23 mouse cellular contexts compared by ENCODE assay signal in genomic region chr17:85400751-85401150, GRCm38 (mm10).
DNase-seq lines count a peak whose midpoint lies in the region; ATAC-seq and TF ChIP-seq lines count a peak whose summit lies in the region.
"Had no signal": no experiment of that assay in that cellular context is flagged by ENCODE, and none has a peak within 500 bp of the region (broad histone marks: within the 10 kb centered on the region; RNA-seq: fewer than 3 reads in every experiment).

No protein-coding gene starts in this region.

- no peaks in the 10 kb centered on the region for H3K4me1 ChIP-seq in intestine, embryonic 14.5 days (replicated peaks; ENCODE audit: control insufficient read depth, insufficient read depth, low read length)
- no peaks in the 10 kb centered on the region for H3K4me1 ChIP-seq in intestine, postnatal 0 days (replicated peaks; ENCODE audit: control insufficient read depth, insufficient read depth, low read length)
- no peaks in the 10 kb centered on the region for H3K4me1 ChIP-seq in testis, adult 2 months (ENCODE audit: control insufficient read depth, insufficient read depth, low read length)
- H3K4me1 ChIP-seq in hindbrain, embryonic 14.5 days (replicated peaks; ENCODE audit: control insufficient read depth, insufficient read depth, low read length), result 0 out of 2 replicates have a peak, but pooled peaks cover 10% of the 10 kb centered on the region
- H3K4me1 ChIP-seq: embryonic facial prominence, embryonic 12.5 days; embryonic facial prominence, embryonic 15.5 days had no signal

- no peak overlapping the region for H3K4me2 ChIP-seq in intestine, embryonic 14.5 days (ENCODE audit: low read length)
- no peak overlapping the region for H3K4me2 ChIP-seq in intestine, postnatal 0 days (replicated peaks; ENCODE audit: low read depth)
- H3K4me2 ChIP-seq in hindbrain, embryonic 14.5 days (replicated peaks), result no peak overlapping the region
- H3K4me2 ChIP-seq: embryonic facial prominence, embryonic 12.5 days; embryonic facial prominence, embryonic 15.5 days; forebrain, embryonic 15.5 days; heart, embryonic 11.5 days; hindbrain, embryonic 12.5 days had no signal

- no peaks in the 10 kb centered on the region for H3K36me3 ChIP-seq in intestine, embryonic 14.5 days (ENCODE audit: control insufficient read depth, insufficient read depth, low read length)
- no peaks in the 10 kb centered on the region for H3K36me3 ChIP-seq in intestine, postnatal 0 days (ENCODE audit: control insufficient read depth, insufficient read depth)
- H3K36me3 ChIP-seq in testis, adult 2 months (ENCODE audit: control insufficient read depth, insufficient read depth, low read length), result no peaks in the 10 kb centered on the region
- H3K36me3 ChIP-seq in hindbrain, embryonic 14.5 days (replicated peaks; ENCODE audit: control insufficient read depth, insufficient read depth), result no peaks in the 10 kb centered on the region
- H3K36me3 ChIP-seq: embryonic facial prominence, embryonic 12.5 days; embryonic facial prominence, embryonic 15.5 days; forebrain, embryonic 15.5 days; G1E; hindbrain, embryonic 12.5 days had no signal

- 71% methylated on average over 4 of the region's 4 CpGs for WGBS in intestine, embryonic 14.5 days
- WGBS in intestine, postnatal 0 days, result 61% methylated on average over 4 of the region's 4 CpGs
- 79% methylated on average over 4 of the region's 4 CpGs for WGBS in hindbrain, embryonic 14.5 days

- H3K4me3 ChIP-seq in intestine, embryonic 14.5 days (ENCODE audit: low read depth, low read length), result no peak overlapping the region
- no peak overlapping the region for H3K4me3 ChIP-seq in intestine, postnatal 0 days (ENCODE audit: low read depth, low read length)
- no peak overlapping the region for H3K4me3 ChIP-seq in testis, adult 2 months (ENCODE audit: control insufficient read depth, low read depth, low read length)
- H3K4me3 ChIP-seq in hindbrain, embryonic 14.5 days (replicated peaks; ENCODE audit: low read length), result no peak overlapping the region
- H3K4me3 ChIP-seq: embryonic facial prominence, embryonic 12.5 days; embryonic facial prominence, embryonic 15.5 days; forebrain, embryonic 15.5 days; hindbrain, embryonic 12.5 days had no signal

- H3K27ac ChIP-seq in intestine, embryonic 14.5 days (ENCODE audit: low read depth), result no peak overlapping the region
- H3K27ac ChIP-seq in intestine, postnatal 0 days (ENCODE audit: low read depth, low read length), result no peak overlapping the region
- no peak overlapping the region for H3K27ac ChIP-seq in testis, adult 2 months (ENCODE audit: control insufficient read depth, insufficient read depth, low read depth, low read length)
- H3K27ac ChIP-seq in hindbrain, embryonic 14.5 days, result no peak overlapping the region
- H3K27ac ChIP-seq: embryonic facial prominence, embryonic 12.5 days; embryonic facial prominence, embryonic 15.5 days; forebrain, embryonic 15.5 days; hindbrain, embryonic 12.5 days had no signal

- DNase-seq in intestine, embryonic 14.5 days (ENCODE audit: low spot score), result peak; percentile 51
- DNase-seq in testis, postnatal 14 days (ENCODE audit: low spot score), result no peak
- DNase-seq in brain, adult 2 months (ENCODE audit: low read depth, low spot score), result peak; percentile 47
- DNase-seq in gastrocnemius, adult 8-10 months (ENCODE audit: low spot score in 2 of 2), result no peak
- no peak for DNase-seq in hindbrain, embryonic 14.5 days (ENCODE audit: low spot score)
- DNase-seq: adrenal gland, adult 2 months; adrenal gland, postnatal 14 days; cerebellum, adult 11 months; cerebellum, adult 2 months; cerebellum, adult 9-11 months; cerebellum, postnatal 25 days; gastrocnemius, postnatal 14 days had no signal

- TF ChIP-seq CTCF in intestine, postnatal 0 days (IDR thresholded peaks at IDR 0.05; ENCODE audit: low read depth), result no peak
- TF ChIP-seq CTCF in testis, adult 2 months (IDR thresholded peaks at IDR 0.05; ENCODE audit: control insufficient read depth, insufficient read depth, insufficient replicate concordance, low read depth, low read length), result no peak

- H3K9me3 ChIP-seq in intestine, embryonic 14.5 days (ENCODE audit: control insufficient read depth, low read length), result no peaks in the 10 kb centered on the region
- no peaks in the 10 kb centered on the region for H3K9me3 ChIP-seq in intestine, postnatal 0 days (ENCODE audit: control insufficient read depth)
- H3K9me3 ChIP-seq in hindbrain, embryonic 14.5 days (ENCODE audit: control insufficient read depth, low read length), result no peaks in the 10 kb centered on the region
- H3K9me3 ChIP-seq: embryonic facial prominence, embryonic 12.5 days; embryonic facial prominence, embryonic 15.5 days; forebrain, embryonic 15.5 days; G1E; hindbrain, embryonic 12.5 days had no signal

- no peaks in the 10 kb centered on the region for H3K27me3 ChIP-seq in intestine, embryonic 14.5 days (replicated peaks; ENCODE audit: control insufficient read depth, insufficient read depth, low read length)
- no peaks in the 10 kb centered on the region for H3K27me3 ChIP-seq in intestine, postnatal 0 days (replicated peaks; ENCODE audit: control insufficient read depth, insufficient read depth, low read length)
- H3K27me3 ChIP-seq in testis, adult 2 months (ENCODE audit: control insufficient read depth, insufficient read depth, low read length), result no peaks in the 10 kb centered on the region
- H3K27me3 ChIP-seq in hindbrain, embryonic 14.5 days (ENCODE audit: control insufficient read depth, insufficient read depth, low read length), result peaks cover 4% of the 10 kb centered on the region; the same call in 1 of the 2 replicates
- H3K27me3 ChIP-seq: embryonic facial prominence, embryonic 12.5 days; embryonic facial prominence, embryonic 15.5 days; Patski had no signal

- no peak overlapping the region for H3K9ac ChIP-seq in intestine, embryonic 14.5 days (ENCODE audit: low read length)
- H3K9ac ChIP-seq in intestine, postnatal 0 days (ENCODE audit: low read depth, low read length), result no peak overlapping the region
- no peak overlapping the region for H3K9ac ChIP-seq in hindbrain, embryonic 14.5 days
- H3K9ac ChIP-seq: embryonic facial prominence, embryonic 12.5 days; embryonic facial prominence, embryonic 15.5 days; forebrain, embryonic 15.5 days; hindbrain, embryonic 12.5 days had no signal

- peak; percentile 35; the same call in 1 of the 2 replicates for TF ChIP-seq POLR2A in testis, adult 2 months (IDR thresholded peaks at IDR 0.05; ENCODE audit: control insufficient read depth, low read depth, low read length)

- ATAC-seq in intestine, embryonic 14.5 days (replicated peaks; ENCODE audit: low FRiP score, low TSS enrichment, low read depth), result no peak
- no peak for ATAC-seq in intestine, postnatal 0 days
- ATAC-seq in hindbrain, embryonic 14.5 days (ENCODE audit: low FRiP score), result no peak
- ATAC-seq: forebrain, embryonic 15.5 days; hindbrain, embryonic 16.5 days; intestine, embryonic 16.5 days; Patski had no signal

Comparison
In these comparisons a context has a peak if more than half of its experiments do, and no peak if none do; other contexts are left out.
1. DNase-seq: peak in intestine, embryonic 14.5 days (single experiment) and brain, adult 2 months (single experiment); none in testis, postnatal 14 days (single experiment), gastrocnemius, adult 8-10 months (0 of 2) and hindbrain, embryonic 14.5 days (single experiment).